Mouse (Mus musculus) limb, embryonic 11.5 days (tissue): ENCODE results near the gene Rps3. TPM values are rescaled to one million over a fixed set of nuclear protein-coding genes. Genes with fewer than 3 reads are reported as not detected.

Source experiments
- ATAC-seq: fragments of 200-750 bp; cut with Nextera tagmentation; 2 replicates; pipeline ENCODE4 v1.8.0; 2017; ENCODE audit warnings: low read depth; ENCODE audit not compliant: insufficient number of reproducible peaks, low FRiP score, low TSS enrichment
- DNase-seq: peaks from one replicate; pipeline ENCODE4 v3.0.0-alpha.2; 2015; ENCODE audit warnings: low spot score
- H3K27ac ChIP-seq: fragments of 300-500 bp; sonication (generic); replicated peaks from 2 replicates; pipeline ENCODE4 v1.5.1; 2014; ENCODE audit warnings: low read depth, mild to moderate bottlenecking, low read length
- H3K27me3 ChIP-seq: fragments of 300-500 bp; sonication (generic); 2 replicates; pipeline ENCODE4 v1.6.1; 2014; ENCODE audit warnings: mild to moderate bottlenecking, low read length, mixed read lengths; ENCODE audit not compliant: control insufficient read depth, insufficient read depth
- H3K36me3 ChIP-seq: fragments of 300-500 bp; sonication (generic); 2 replicates; pipeline ENCODE4 v1.6.1; 2014; ENCODE audit warnings: mild to moderate bottlenecking, low read length, moderate library complexity, mixed read lengths; ENCODE audit not compliant: control insufficient read depth, insufficient read depth
- H3K4me1 ChIP-seq: fragments of 300-500 bp; sonication (generic); 2 replicates; pipeline ENCODE4 v1.6.1; 2014; ENCODE audit warnings: low read length, mixed read lengths; ENCODE audit not compliant: control insufficient read depth, insufficient read depth
- H3K4me2 ChIP-seq: fragments of 300-500 bp; sonication (generic); 2 replicates; pipeline ENCODE4 v1.6.1; 2014; ENCODE audit warnings: low read depth, mild to moderate bottlenecking, moderate library complexity; ENCODE audit not compliant: severe bottlenecking
- H3K4me3 ChIP-seq: fragments of 300-500 bp; sonication (generic); 2 replicates; pipeline ENCODE4 v1.5.1; 2014; ENCODE audit warnings: low read depth, low read length
- H3K9ac ChIP-seq: fragments of 300-500 bp; sonication (generic); 2 replicates; pipeline ENCODE4 v1.6.1; 2014; ENCODE audit warnings: mild to moderate bottlenecking, low read length
- H3K9me3 ChIP-seq: fragments of 300-500 bp; sonication (generic); 2 replicates; pipeline ENCODE4 v1.6.1; 2016; ENCODE audit warnings: low read length; ENCODE audit not compliant: control insufficient read depth
- WGBS: fragments of 180-500 bp; shearing (Covaris S2); extraction: QIAGEN DNeasy Blood & Tissue Kit; methylation state at CpG from one replicate; pipeline ENCODE4 v1.1.7; 2014; 5-methylcytosine and 5-hydroxymethylcytosine counted together
- polyA plus RNA-seq: library from polyadenylated mRNA; unstranded; fragments of >200 nt; fragmentation: Nextera tagmentation; extraction: Ambion mirVana; gene quantifications from 2 replicates; pipeline ENCODE4 v1.2.1, GENCODE M21; 2014

The Rps3 gene
- polyA plus RNA-seq, 1 experiment from 2014 or later = 880 TPM

DNA sequence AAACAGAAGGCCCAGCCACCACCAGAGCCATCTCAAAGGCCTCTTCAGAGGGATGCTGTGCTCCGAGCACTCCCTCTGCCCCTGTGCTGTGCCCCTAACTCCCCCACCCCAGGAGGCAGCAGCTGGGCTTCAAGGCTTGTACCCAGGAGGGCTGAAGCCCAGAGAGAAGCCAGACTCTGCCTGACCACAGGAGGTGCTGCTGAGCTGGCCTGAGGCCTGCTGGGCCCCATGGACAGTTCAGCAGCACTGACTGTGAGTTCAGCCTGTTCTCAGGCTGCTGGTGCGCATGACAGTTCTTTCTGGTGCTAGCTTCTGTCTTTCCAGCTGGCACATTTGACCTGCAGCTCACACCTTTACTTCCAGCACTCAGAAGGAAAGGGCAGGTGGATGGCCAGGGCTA, 37.7 kb downstream of the Rps3 start:
- H3K27ac ChIP-seq = no peak overlapping the region
- DNase-seq (no peak), ATAC-seq (no peak)
- H3K9me3 ChIP-seq = no peaks in the 10 kb centered on the region
- no peak overlapping the region for H3K4me3 ChIP-seq
- H3K36me3 ChIP-seq = no peaks in the 10 kb centered on the region
- peak overlapping the region; percentile 35; the same call in 1 of the 2 replicates for H3K9ac ChIP-seq
- 74% methylated on average over 2 of the region's 2 CpGs for WGBS
- no peaks in the 10 kb centered on the region for H3K27me3 ChIP-seq
- peaks cover 18% of the 10 kb centered on the region for H3K4me1 ChIP-seq
- H3K4me2 ChIP-seq = no peak overlapping the region

DNA sequence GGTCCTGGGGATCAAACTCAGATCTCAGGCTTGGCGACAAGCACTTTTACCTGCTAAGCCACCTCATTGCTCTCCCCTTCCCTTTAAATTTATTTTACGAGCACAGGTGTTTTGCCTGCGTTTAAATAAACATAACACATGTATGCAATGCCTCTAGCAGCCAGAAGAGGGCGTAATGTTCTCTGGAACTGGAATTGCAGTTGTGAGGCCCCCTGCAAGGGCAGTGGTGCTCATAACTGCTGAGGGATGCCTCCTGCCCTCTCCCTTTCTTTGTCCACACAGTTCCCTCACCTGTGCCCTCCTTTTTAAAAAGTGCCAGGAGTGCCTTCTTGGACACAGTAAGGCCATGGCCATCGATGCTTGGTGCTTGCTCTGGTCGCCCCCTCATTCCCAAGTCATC, 39.5 kb downstream of the Rps3 start:
- no peaks in the 10 kb centered on the region for H3K27me3 ChIP-seq
- 60% methylated on average over 6 of the region's 6 CpGs for WGBS
- no peak overlapping the region for H3K4me2 ChIP-seq
- no peak overlapping the region for H3K9ac ChIP-seq
- H3K27ac ChIP-seq = no peak overlapping the region
- H3K9me3 ChIP-seq = no peaks in the 10 kb centered on the region
- DNase-seq (no peak), ATAC-seq (no peak)
- H3K36me3 ChIP-seq = no peaks in the 10 kb centered on the region
- H3K4me3 ChIP-seq = no peak overlapping the region
- peaks cover 18% of the 10 kb centered on the region for H3K4me1 ChIP-seq

DNA sequence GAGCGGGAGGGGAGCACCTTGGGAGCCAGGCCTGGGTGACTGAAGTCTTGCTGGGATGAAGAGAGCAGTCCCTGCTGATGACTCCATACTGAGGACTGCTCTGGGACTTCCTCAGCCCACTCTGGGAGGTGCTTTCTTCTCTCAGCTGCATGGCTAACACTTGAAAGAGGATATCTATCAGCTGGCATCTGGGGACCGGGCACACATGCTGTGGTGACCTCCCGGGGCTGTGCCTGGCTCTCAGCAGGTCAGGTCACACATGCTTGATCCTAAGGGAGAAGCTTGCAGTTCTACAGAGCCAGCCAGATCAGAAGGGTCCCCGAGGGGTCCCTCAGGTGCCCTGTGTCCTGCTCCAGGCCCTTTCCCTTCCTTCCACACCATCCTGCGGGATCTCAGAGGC, 40.4 kb downstream of the Rps3 start:
- Histone ChIP-seq H3K36me3 (no peaks in the 10 kb centered on the region), H3K4me2 (no peak overlapping the region), H3K9me3 (no peaks in the 10 kb centered on the region), H3K9ac (no peak overlapping the region), H3K4me3 (no peak overlapping the region), H3K4me1 (peaks cover 18% of the 10 kb centered on the region), H3K27ac (no peak overlapping the region), H3K27me3 (no peaks in the 10 kb centered on the region)
- ATAC-seq = no peak
- 63% methylated on average over 5 of the region's 5 CpGs for WGBS
- DNase-seq = no peak

DNA sequence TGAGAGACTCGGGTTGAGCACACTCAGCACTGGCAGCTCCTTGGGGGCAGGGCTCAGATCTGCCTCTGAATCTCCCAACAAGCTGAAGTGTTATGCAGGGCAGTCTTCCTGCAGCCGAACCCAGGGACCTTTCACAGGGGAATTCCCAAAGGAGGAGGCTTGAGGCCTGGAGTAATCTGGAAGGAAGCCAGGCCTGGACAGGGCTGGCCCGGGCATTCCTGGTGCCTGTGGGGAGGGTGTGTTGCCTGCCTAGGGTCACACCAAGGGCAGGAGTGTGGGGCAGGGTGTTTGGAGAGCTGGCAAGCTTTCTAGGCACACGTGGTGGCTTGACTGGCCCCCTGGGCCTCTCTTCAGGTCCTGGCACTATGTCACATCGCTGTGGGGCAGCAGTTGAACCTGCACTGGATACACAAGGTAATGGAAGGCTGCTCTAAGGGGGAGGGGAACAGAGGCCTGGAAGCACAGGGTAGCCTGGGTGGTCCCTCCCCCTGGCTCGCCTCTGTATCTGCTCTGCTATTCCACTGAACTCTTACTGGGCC, 41.9 kb downstream of the Rps3 start:
- Histone ChIP-seq H3K9ac (no peak overlapping the region), H3K4me2 (no peak overlapping the region), H3K9me3 (no peaks in the 10 kb centered on the region), H3K27me3 (no peaks in the 10 kb centered on the region), H3K4me3 (no peak overlapping the region), H3K27ac (no peak overlapping the region; the same call in 1 of the 2 replicates), H3K4me1 (peaks cover 21% of the 10 kb centered on the region), H3K36me3 (no peaks in the 10 kb centered on the region)
- no peak for DNase-seq
- ATAC-seq = peak; percentile 42
- 22% methylated on average over 6 of the region's 6 CpGs for WGBS

DNA sequence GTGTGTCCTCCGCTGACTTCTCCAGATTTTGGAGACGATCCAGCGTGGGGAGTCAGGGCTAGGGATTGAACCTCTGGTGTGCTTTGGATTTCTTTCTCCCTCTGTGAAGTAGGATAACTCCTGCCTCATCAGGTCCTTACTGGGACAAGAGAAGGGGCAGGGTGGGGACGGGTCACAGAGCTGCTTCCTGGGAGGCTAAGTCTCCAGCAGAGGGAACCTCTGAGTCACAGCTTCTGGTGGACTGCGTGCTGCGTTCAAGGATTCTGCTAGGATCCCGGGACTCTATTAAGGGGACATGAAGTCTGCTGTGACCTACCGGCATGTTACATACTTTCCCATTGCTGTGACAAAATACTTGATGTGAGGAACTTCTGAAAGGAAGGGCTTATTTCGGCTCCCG, 44.7 kb downstream of the Rps3 start:
- no peak for DNase-seq
- Histone ChIP-seq H3K27me3 (no peaks in the 10 kb centered on the region), H3K4me1 (peaks cover 20% of the 10 kb centered on the region), H3K36me3 (no peaks in the 10 kb centered on the region), H3K27ac (no peak overlapping the region), H3K9me3 (no peaks in the 10 kb centered on the region), H3K9ac (no peak overlapping the region), H3K4me2 (no peak overlapping the region), H3K4me3 (no peak overlapping the region)
- no peak for ATAC-seq
- WGBS = 70% methylated on average over 10 of the region's 10 CpGs

DNA sequence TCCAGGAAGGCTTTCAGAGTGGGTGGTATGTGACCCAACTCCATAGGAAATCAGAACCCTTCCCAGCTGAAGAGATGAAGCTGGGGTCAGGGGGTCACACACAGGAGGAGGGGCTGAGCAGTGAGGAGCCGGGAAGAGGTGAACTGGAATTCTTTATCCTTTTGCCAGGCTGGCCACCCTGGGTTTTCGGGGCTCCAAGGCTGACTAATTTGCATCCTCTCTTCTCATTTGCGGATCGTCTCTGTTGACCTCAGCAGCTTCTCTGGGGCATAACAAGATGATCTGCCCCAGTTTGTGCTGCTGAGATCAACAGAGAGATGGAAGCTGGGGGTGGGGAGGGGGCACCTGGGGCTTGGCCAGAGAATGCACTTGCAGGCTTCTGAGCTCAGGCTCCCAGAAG, 47.0 kb downstream of the Rps3 start:
- WGBS = 1% methylated on average over 4 of the region's 4 CpGs
- Histone ChIP-seq H3K9ac (no peak overlapping the region), H3K4me3 (no peak overlapping the region), H3K9me3 (no peaks in the 10 kb centered on the region), H3K4me1 (peaks cover 15% of the 10 kb centered on the region), H3K27ac (no peak overlapping the region), H3K4me2 (no peak overlapping the region), H3K27me3 (no peaks in the 10 kb centered on the region), H3K36me3 (no peaks in the 10 kb centered on the region)
- no peak for ATAC-seq
- no peak for DNase-seq

DNA sequence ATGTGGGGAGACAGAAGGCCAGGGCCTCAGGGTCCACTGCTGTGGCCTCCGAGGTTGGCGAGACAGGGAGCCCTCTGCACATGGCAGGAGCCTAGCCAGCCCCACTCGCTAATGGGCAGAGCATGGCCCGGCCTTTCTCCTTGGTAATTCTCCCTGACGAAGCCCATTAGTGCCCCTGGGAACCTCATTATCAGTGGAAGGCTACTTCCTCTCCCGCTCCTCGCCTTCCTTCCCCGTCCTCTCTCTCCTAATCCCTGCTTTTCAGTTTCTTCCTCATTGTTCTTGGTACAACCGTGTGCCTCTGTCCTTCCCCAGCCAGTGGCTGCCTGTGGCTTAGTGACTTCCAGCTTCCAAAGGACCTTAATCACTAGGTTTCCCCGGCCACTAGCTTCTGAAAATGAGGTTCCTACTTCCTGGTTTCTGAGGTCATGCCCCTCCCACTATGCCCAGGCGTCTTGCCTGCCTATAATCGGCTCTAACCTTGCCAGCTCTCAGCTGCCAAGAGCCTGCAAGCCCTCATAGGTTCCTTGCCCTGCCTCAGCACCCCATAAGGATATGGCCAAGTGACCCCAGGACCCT, 48.8 kb downstream of the Rps3 start:
- Histone ChIP-seq H3K27me3 (no peaks in the 10 kb centered on the region), H3K4me2 (no peak overlapping the region), H3K9ac (no peak overlapping the region; the same call in 1 of the 2 replicates), H3K9me3 (no peaks in the 10 kb centered on the region), H3K4me3 (no peak overlapping the region), H3K27ac (no peak overlapping the region), H3K4me1 (peaks cover 13% of the 10 kb centered on the region), H3K36me3 (no peaks in the 10 kb centered on the region)
- 29% methylated on average over 12 of the region's 12 CpGs for WGBS
- no peak for DNase-seq
- peak; percentile 15; the same call in 1 of the 2 replicates for ATAC-seq

DNA sequence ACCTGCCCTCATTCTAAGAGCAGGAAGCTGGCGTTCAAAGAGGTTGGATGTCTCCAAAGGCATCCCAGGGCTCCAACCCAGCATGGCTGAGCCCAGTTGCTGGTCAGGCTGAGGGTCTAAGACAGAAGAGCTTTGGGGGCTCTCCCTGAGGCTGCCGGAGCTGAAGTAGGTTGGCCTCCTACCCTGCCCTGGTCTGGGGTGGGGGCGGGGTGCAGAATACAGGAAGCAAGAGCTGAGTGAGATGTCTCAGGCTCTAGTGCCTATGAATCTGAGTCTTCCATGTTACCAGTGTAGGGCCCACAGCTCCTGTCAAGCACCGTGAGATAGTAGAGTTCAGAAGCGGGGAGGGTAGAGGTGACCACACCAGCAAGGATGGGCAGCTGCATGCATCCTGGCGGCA, 50.7 kb downstream of the Rps3 start:
- peaks cover 13% of the 10 kb centered on the region for H3K4me1 ChIP-seq
- ATAC-seq = no peak
- WGBS = 89% methylated on average over 6 of the region's 6 CpGs

DNA sequence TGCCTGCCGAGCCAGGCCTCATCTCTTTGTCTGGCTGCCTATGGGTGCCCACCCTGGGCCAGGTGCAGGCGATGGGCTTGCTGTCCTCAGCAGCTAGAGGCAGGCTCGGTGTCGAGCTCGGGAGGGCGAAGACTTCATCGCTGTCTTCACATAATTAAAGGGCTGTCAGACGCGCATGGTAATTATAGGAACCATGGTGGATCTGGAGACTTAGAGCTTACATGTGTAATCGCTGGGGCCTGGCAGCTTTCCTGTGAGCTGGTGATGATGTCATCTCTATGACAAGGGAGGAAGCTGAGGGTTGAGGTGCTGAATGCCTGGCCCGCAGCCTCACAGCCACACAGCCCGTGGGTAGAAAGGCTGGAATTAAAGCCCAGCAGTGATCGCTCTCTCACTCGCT, 51.3 kb downstream of the Rps3 start:
- Histone ChIP-seq H3K27ac (no peak overlapping the region), H3K27me3 (no peaks in the 10 kb centered on the region), H3K4me1 (peaks cover 13% of the 10 kb centered on the region), H3K36me3 (no peaks in the 10 kb centered on the region), H3K4me3 (no peak overlapping the region), H3K9me3 (no peaks in the 10 kb centered on the region), H3K4me2 (no peak overlapping the region), H3K9ac (no peak overlapping the region)
- no peak for DNase-seq
- ATAC-seq = no peak
- WGBS = 69% methylated on average over 14 of the region's 14 CpGs

More for the DNA sequence above, 50.7 kb downstream of the Rps3 start:
- Histone ChIP-seq H3K4me3 (no peak overlapping the region), H3K27me3 (no peaks in the 10 kb centered on the region), H3K36me3 (no peaks in the 10 kb centered on the region), H3K27ac (no peak overlapping the region), H3K9me3 (no peaks in the 10 kb centered on the region), H3K4me2 (no peak overlapping the region), H3K9ac (no peak overlapping the region)
- DNase-seq = no peak
